Mouse (Mus musculus): ENCODE results near the gene Tigd4.

Tigd4 gene

DNA sequence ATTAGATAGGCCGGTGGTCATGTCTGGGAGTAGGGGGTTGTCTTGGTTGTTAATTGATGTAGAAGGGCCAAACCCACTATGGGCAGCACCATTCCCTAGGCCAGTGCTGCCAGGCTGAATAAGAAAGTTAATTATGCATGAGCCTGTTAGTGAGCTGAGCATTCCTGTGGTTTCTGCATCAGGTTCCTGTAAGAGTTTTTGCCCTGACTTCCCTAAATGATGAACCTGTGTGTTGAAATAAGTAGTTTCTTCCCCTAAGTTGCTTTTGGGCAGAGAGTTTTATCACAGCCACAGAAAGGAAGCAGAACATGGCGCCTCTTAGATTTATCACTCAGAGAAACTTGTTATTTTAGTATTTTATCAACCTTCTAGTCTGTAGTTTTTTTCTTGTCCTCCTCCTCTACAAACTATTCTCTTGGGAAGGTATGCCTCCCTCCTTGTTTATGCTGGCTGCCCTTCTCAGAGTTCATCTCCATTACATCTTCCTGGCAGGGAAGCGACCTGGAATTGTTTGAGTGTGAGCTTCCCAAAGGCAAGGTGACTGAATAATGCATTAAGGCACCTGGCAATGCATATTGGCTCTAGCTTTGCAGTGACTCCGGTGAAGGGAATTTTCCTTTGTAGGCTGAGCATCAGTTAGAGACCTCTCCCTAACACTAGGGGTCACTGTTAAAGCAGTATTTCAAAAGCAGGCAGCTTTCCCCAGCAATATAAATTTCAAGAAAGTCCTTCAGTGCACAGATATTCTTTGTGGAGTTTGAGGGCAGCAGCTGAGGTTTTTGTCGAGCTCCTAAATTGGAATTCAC, 21.9 kb downstream of the Tigd4 start:
- peak; percentile 33 to 39 for DNase-seq (ENCODE audit: low spot score in 2 of 2)

DNA sequence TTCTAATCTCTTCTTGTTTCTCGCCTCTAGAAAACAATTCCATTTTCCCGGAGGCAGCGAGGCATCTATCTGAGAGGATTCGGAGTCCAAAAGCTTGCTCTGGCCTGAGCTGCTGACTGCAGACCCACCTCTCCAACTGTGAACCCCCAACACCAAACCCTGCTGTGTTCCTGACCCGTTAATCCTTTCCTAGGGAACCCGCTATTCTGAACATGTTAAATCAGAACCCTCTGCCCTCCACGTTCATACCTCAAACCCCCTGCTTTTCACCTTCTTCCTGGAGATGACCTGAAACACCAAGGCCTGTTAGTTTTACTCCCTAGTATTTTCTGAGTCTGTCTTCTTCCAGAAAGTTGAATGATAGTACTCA, 22.5 kb downstream of the Tigd4 start:
- no peak for DNase-seq (ENCODE audit: low spot score in 2 of 2)

DNA sequence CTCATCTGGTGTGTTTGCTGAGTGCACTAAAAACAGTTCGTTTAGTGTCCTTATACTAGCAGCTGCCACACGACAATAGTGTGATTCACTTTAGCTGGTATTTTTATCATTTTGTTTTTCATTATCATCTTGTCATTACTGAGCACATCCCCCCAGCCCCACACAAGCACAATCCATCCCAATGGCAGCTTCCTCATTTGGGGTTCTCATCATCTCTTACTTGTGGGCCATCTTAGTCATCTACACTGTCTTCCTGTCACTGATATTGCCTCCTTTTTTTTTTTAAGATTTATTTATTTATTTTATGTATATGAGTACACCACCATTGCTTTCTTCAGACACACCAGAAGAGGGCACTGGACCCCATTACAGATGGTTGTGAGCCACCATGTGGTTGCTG, 25.3 kb downstream of the Tigd4 start:
- no peak for DNase-seq (ENCODE audit: low spot score in 2 of 2)

GRCm38 (mm10) chr3:84619056-84619455, 25.7 kb downstream of the Tigd4 start:
- DNase-seq (ENCODE audit: low spot score in 2 of 2): no peak

- no peak for DNase-seq (ENCODE audit: low spot score in 2 of 2)
Observed at GRCm38 (mm10) chr3:84619725-84620124, 26.4 kb downstream of the Tigd4 start.

- no peak for DNase-seq (ENCODE audit: low spot score in 2 of 2)
Observed at GRCm38 (mm10) chr3:84622026-84622425, 28.7 kb downstream of the Tigd4 start.

- DNase-seq (ENCODE audit: low spot score in 2 of 2): no peak
Observed at GRCm38 (mm10) chr3:84631586-84631985, 38.2 kb downstream of the Tigd4 start.

GRCm38 (mm10) chr3:84637095-84637494, 43.7 kb downstream of the Tigd4 start:
- DNase-seq (ENCODE audit: low spot score in 2 of 2): no peak

GRCm38 (mm10) chr3:84637890-84638578, 44.7 kb downstream of the Tigd4 start:
- no peak for DNase-seq (ENCODE audit: low spot score in 2 of 2)

DNA sequence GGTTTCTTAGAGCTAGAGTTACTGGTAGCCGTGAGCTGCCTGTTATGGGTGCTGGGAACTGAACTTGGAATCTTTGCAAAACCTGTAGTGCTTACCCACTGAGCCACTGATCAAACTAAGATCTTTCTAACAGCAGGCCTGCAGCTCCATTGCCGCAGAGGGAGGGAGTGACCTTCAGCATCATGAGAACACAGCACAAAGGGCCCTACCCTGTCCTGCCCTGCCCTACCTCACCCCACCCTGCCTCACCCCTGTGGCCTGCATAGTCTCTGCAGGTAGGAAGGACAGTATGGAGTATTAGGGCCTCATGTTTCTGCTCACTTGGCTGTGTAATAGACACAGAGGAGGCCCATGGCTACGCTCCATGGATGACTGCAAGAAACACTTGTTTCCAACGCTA, 45.5 kb downstream of the Tigd4 start:
- DNase-seq (ENCODE audit: low spot score in 2 of 2): no peak

DNA sequence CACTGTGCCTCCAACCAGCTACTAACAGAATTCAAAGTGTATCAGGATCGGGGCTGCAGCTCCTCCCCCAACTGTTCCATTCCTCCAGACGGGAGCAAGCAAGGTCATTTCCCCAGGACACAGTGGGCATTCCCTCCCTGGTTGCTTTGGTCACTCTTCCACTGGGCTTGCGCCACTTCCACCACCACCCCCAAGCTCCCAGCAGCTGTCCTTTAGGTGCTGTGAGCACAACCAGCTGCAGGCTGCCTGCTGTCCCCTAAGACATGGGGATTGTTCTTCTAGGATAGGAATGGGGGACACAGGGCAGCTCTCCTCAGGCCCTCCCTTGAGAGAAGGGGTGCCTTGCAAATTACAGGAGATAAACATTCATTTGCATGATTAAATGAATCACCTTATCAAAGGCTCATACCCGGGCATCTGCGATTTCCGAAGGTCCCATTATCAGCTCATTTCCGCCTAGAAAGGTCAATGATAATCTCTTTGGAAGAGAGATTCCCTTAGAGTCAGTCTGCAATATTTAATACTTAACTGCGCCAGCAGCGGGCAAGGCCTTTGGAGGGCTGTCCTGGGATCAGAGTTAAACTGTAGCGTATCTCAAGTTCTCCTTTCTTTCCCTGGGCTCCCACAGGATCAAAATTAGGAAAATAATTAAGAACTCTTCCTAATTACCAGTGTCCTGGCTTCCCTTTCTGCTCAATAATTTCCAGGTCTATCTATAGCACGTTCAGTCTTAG, 46.6 kb downstream of the Tigd4 start:
- no peak for DNase-seq (ENCODE audit: low spot score in 2 of 2)

GRCm38 (mm10) chr3:84640536-84640935, 47.2 kb downstream of the Tigd4 start:
- no peak for DNase-seq (ENCODE audit: low spot score in 2 of 2)

GRCm38 (mm10) chr3:84641391-84641790, 48.0 kb downstream of the Tigd4 start:
- no peak for DNase-seq (ENCODE audit: low spot score in 2 of 2)

DNA sequence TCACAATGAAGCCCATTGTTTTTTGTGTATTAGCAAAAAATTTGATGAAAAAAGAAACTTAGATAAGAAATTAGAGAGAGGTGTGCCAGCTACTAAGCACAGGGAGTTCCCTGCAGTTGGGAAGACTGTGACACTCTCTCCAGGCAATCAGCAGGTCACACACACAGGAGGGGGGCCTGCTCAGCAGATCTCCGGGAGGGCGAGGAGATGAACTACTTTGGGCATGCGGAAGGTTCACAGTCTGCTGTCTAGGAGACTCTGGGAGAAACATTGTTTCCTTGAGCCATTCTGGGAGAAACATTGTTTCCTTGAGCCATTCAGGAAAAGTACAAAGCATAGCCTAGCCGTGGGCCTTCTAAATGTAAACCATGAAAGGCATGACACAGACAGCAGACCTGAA, 49.6 kb downstream of the Tigd4 start:
- DNase-seq (ENCODE audit: low spot score in 2 of 2): no peak

DNA sequence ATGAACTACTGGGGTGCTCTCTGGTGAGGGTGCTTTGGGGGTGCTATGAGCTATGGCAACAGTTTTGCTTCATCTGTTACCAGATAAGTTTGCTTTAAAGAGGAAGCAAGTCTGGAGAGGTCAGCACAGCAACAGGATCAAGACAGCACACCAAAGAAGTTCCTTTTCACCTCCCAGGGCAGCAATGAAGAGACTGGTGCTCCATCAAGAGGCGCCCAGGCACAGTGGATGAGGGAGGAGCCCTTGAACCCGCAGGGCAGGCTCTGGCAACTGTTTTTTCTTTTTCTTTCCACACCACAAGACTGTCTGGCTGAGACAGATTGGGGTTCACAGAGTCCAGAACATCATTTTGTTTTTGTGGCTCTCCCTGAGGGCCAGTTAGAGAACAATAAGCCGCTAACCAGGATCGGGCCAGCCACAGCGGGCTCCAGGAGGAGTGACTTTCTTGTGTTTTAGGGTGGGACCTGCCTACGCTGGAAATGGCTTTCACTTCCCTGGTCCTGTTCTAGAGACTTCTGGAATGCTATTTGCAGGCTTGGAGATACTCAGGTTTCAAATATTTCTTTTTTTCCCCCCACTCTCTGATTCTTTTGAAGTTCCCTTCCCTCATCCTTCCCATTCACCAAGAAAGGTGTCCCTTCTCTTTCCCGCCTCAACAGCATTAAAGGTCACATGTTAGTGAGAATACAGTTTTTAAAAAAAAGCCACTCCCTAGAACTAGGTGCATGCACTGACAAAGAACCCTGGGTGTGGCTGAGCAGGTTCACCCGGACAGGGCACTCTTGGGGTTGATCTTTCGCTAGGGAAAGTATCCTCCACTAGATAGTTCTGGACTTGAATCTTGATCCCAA, 52.0 kb downstream of the Tigd4 start:
- DNase-seq (ENCODE audit: low spot score in 2 of 2): no peak

DNA sequence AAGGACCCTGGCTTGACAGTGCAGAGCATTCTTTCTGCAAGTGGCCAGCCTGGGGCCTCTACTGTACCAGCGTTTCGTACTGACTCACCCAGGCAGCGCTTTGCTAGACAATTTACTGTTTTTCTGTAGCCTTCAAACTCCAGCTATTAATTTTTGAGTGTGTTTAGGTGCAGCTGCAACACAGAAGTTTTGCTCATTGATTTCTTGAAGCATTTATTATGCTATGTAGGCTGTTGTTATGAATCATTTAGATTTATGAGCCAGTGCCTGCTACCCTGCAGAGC, 52.6 kb downstream of the Tigd4 start:
- no peak for DNase-seq (ENCODE audit: low spot score in 2 of 2)

- no peak for DNase-seq (ENCODE audit: low spot score in 2 of 2)
Observed at GRCm38 (mm10) chr3:84646331-84646845, 53.0 kb downstream of the Tigd4 start.
